Comparison of ENCODE assay signal across 8 mouse cellular contexts in the genomic region with DNA sequence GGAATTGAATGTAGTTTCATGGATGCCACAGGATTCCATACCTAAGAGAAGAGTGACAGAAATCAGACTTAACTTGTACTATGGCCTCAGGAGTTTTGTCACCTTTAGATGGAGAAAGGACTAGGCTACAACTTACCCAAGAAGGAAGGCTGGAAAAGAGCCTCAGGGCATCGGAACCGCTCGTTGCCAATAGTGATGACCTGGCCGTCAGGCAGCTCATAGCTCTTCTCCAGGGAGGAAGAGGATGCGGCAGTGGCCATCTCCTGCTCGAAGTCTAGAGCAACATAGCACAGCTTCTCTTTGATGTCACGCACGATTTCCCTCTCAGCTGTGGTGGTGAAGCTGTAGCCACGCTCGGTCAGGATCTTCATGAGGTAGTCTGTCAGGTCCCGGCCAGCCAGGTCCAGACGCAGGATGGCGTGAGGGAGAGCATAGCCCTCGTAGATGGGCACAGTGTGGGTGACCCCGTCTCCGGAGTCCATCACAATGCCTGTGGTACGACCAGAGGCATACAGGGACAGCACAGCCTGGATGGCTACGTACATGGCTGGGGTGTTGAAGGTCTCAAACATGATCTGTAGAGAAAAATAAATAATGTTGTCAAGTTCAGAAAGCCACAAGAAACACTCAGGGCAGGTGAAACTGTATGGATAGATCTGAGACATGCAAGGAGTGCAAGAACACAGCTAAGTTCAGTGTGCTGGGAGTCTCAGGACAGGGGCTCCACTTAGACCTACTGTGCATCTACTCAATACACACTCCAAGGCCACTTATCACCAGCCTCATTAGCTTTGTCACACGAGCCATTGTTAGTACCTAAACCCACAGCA. TPM values are rescaled to one million over a fixed set of nuclear protein-coding genes. Genes with fewer than 3 reads are reported as not detected.
DNase-seq lines count a peak whose midpoint lies in the region; ATAC-seq lines count a peak whose summit lies in the region.

No protein-coding gene starts in this region.

- H3K27me3 ChIP-seq in intestine, embryonic 14.5 days (replicated peaks; ENCODE audit: control insufficient read depth, insufficient read depth, low read length): no peaks in the 10 kb centered on the region
- peaks cover 3% of the 10 kb centered on the region; the same call in 1 of the 2 replicates for H3K27me3 ChIP-seq in neural tube, embryonic 14.5 days (ENCODE audit: control insufficient read depth, insufficient read depth, low read length)

- no peaks in the 10 kb centered on the region for H3K9me3 ChIP-seq in intestine, embryonic 14.5 days (ENCODE audit: control insufficient read depth, low read length)
- no peaks in the 10 kb centered on the region for H3K9me3 ChIP-seq in neural tube, embryonic 14.5 days (ENCODE audit: control insufficient read depth, low read length)

- peak overlapping the region; percentile 100 for H3K27ac ChIP-seq in intestine, embryonic 14.5 days (ENCODE audit: low read depth)
- peak overlapping the region; percentile 100 for H3K27ac ChIP-seq in neural tube, embryonic 14.5 days (ENCODE audit: low read depth, low read length)

- H3K36me3 ChIP-seq in intestine, embryonic 14.5 days (ENCODE audit: control insufficient read depth, insufficient read depth, low read length): peaks cover 60% of the 10 kb centered on the region
- H3K36me3 ChIP-seq in neural tube, embryonic 14.5 days (ENCODE audit: control insufficient read depth, insufficient read depth, low read length): peaks cover 55% of the 10 kb centered on the region

- peak overlapping the region; percentile 77 for H3K4me2 ChIP-seq in intestine, embryonic 14.5 days (ENCODE audit: low read length)
- peak overlapping the region; percentile 71 for H3K4me2 ChIP-seq in neural tube, embryonic 14.5 days (ENCODE audit: low read depth, low read length)

- peak overlapping the region; percentile 100 for H3K9ac ChIP-seq in intestine, embryonic 14.5 days (ENCODE audit: low read length)
- peak overlapping the region; percentile 100 for H3K9ac ChIP-seq in neural tube, embryonic 14.5 days (replicated peaks; ENCODE audit: low read depth, low read length)

- WGBS in intestine, embryonic 14.5 days: 66% methylated on average over 19 of the region's 19 CpGs
- 81% methylated on average over 19 of the region's 19 CpGs for WGBS in neural tube, embryonic 14.5 days

- no peak for ATAC-seq in intestine, embryonic 14.5 days (replicated peaks; ENCODE audit: low FRiP score, low TSS enrichment, low read depth)
- ATAC-seq in neural tube, embryonic 14.5 days (ENCODE audit: low read depth): no peak

- H3K4me1 ChIP-seq in intestine, embryonic 14.5 days (replicated peaks; ENCODE audit: control insufficient read depth, insufficient read depth, low read length): peaks cover 32% of the 10 kb centered on the region
- H3K4me1 ChIP-seq in neural tube, embryonic 14.5 days (ENCODE audit: control insufficient read depth, insufficient read depth, low read length): peaks cover 33% of the 10 kb centered on the region

- H3K4me3 ChIP-seq in intestine, embryonic 14.5 days (ENCODE audit: low read depth, low read length): peak overlapping the region; percentile 87
- peak overlapping the region; percentile 89 for H3K4me3 ChIP-seq in neural tube, embryonic 14.5 days (ENCODE audit: low read depth, low read length)

- DNase-seq in adrenal gland, adult (ENCODE audit: inconsistent age in 2 of 2, low spot score in 1 of 2): peak; percentile 49 to 74
- DNase-seq in adrenal gland, postnatal 25 days: no peak
- DNase-seq in thymus, postnatal 0 days (ENCODE audit: low spot score): peak; percentile 1
- DNase-seq in thymus, postnatal 36 days: no peak
- DNase-seq in intestine, embryonic 14.5 days (ENCODE audit: low spot score): no peak
- no peak for DNase-seq in ovary, postnatal 10 days (ENCODE audit: low spot score)
- DNase-seq in layer of hippocampus, adult 9-10 months (ENCODE audit: low spot score): no peak

RNA-seq across cellular contexts. Expression of a gene that starts 2.1 kb away (rescaled TPM):
- 2,846 and 3,181 TPM in 2 replicates for total RNA-seq in adrenal gland, postnatal 25 days (2021)
- 27,108 and 27,970 TPM in 2 replicates for polyA plus RNA-seq in thymus, postnatal 0 days (2015; fragmentation: Nextera tagmentation; extraction: Ambion mirVana)
- polyA plus RNA-seq in intestine, embryonic 14.5 days (2014; fragmentation: Nextera tagmentation; extraction: Ambion mirVana): 15,561 and 16,510 TPM in 2 replicates
- polyA plus RNA-seq in neural tube, embryonic 14.5 days (2014; fragmentation: Nextera tagmentation; extraction: Ambion mirVana): 12,012 and 12,961 TPM in 2 replicates

RNA-seq across cellular contexts. Expression of a gene that starts 9.2 kb away (rescaled TPM):
- total RNA-seq in adrenal gland, postnatal 25 days (2021): 14.5 and 19.8 TPM in 2 replicates
- polyA plus RNA-seq in thymus, postnatal 0 days (2015; fragmentation: Nextera tagmentation; extraction: Ambion mirVana): 4.7 and 5.9 TPM in 2 replicates
- polyA plus RNA-seq in intestine, embryonic 14.5 days (2014; fragmentation: Nextera tagmentation; extraction: Ambion mirVana): 10.3 and 10.8 TPM in 2 replicates
- polyA plus RNA-seq in neural tube, embryonic 14.5 days (2014; fragmentation: Nextera tagmentation; extraction: Ambion mirVana): 22.5 and 24.1 TPM in 2 replicates

RNA-seq across cellular contexts. Expression of a gene that starts 55.7 kb away (rescaled TPM):
- 36.1 and 51.3 TPM in 2 replicates for total RNA-seq in adrenal gland, postnatal 25 days (2021)
- polyA plus RNA-seq in thymus, postnatal 0 days (2015; fragmentation: Nextera tagmentation; extraction: Ambion mirVana): 33.5 and 37.0 TPM in 2 replicates
- polyA plus RNA-seq in intestine, embryonic 14.5 days (2014; fragmentation: Nextera tagmentation; extraction: Ambion mirVana): 230 and 247 TPM in 2 replicates
- polyA plus RNA-seq in neural tube, embryonic 14.5 days (2014; fragmentation: Nextera tagmentation; extraction: Ambion mirVana): 428 and 502 TPM in 2 replicates

Comparison
In these comparisons a context has a peak if more than half of its experiments do, and no peak if none do; other contexts are left out.
1. DNase-seq: peak in adrenal gland, adult (2 of 2) and thymus, postnatal 0 days (single experiment); none in adrenal gland, postnatal 25 days (single experiment), thymus, postnatal 36 days (0 of 2), intestine, embryonic 14.5 days (single experiment), ovary, postnatal 10 days (single experiment) and layer of hippocampus, adult 9-10 months (single experiment).